In genomic region chr19:45048644-45049365, GRCm38 (mm10) we compare ENCODE assay signal across 7 mouse cellular contexts. TPM values are rescaled to one million over a fixed set of nuclear protein-coding genes. Genes with fewer than 3 reads are reported as not detected.
DNase-seq lines count a peak whose midpoint lies in the region; ATAC-seq and TF ChIP-seq lines count a peak whose summit lies in the region.

No protein-coding gene starts in this region.

- no peak for DNase-seq in liver, embryonic 11.5 days (ENCODE audit: low spot score)
- DNase-seq in liver, result no peak
- DNase-seq in embryonic facial prominence, embryonic 14.5 days (ENCODE audit: low spot score), result no peak
- no peak for DNase-seq in hindbrain, postnatal 0 days (ENCODE audit: low spot score)
- DNase-seq in thymus, postnatal 10 days (ENCODE audit: low spot score in 2 of 2), result no peak
- DNase-seq in thymus, postnatal 0 days (ENCODE audit: low spot score), result no peak

- H3K9ac ChIP-seq in liver, embryonic 11.5 days (ENCODE audit: low read depth, low read length), result no peak overlapping the region
- H3K9ac ChIP-seq in embryonic facial prominence, embryonic 14.5 days (ENCODE audit: low read depth, low read length), result peak overlapping the region; percentile 70
- peak overlapping the region; percentile 66 for H3K9ac ChIP-seq in hindbrain, postnatal 0 days (replicated peaks; ENCODE audit: low read length)
- peak overlapping the region; percentile 82 for H3K9ac ChIP-seq in neural tube, embryonic 13.5 days

- ATAC-seq in liver, embryonic 11.5 days (replicated peaks; ENCODE audit: low FRiP score), result no peak
- ATAC-seq in embryonic facial prominence, embryonic 14.5 days (ENCODE audit: low read depth), result no peak
- no peak for ATAC-seq in hindbrain, postnatal 0 days
- no peak for ATAC-seq in neural tube, embryonic 13.5 days (ENCODE audit: low read depth)

- H3K27me3 ChIP-seq in liver, embryonic 11.5 days (replicated peaks; ENCODE audit: control insufficient read depth, insufficient read depth, low read length), result peaks cover 40% of the 10 kb centered on the region
- peaks cover 7% of the 10 kb centered on the region; the same call in 1 of the 2 replicates for H3K27me3 ChIP-seq in embryonic facial prominence, embryonic 14.5 days (replicated peaks; ENCODE audit: control insufficient read depth, insufficient read depth, low read length)
- H3K27me3 ChIP-seq in hindbrain, postnatal 0 days (ENCODE audit: insufficient read depth, low read length), result no peaks in the 10 kb centered on the region
- H3K27me3 ChIP-seq in neural tube, embryonic 13.5 days, result peaks cover 22% of the 10 kb centered on the region

- peaks cover 20% of the 10 kb centered on the region for H3K4me1 ChIP-seq in liver, embryonic 11.5 days (replicated peaks; ENCODE audit: control insufficient read depth, insufficient read depth, low read length)
- H3K4me1 ChIP-seq in embryonic facial prominence, embryonic 14.5 days (ENCODE audit: control insufficient read depth, insufficient read depth, low read length), result peaks cover 20% of the 10 kb centered on the region
- H3K4me1 ChIP-seq in hindbrain, postnatal 0 days (ENCODE audit: insufficient read depth, low read length), result peaks cover 8% of the 10 kb centered on the region; the same call in 1 of the 2 replicates
- H3K4me1 ChIP-seq in neural tube, embryonic 13.5 days (replicated peaks), result peaks cover 44% of the 10 kb centered on the region

- no peaks in the 10 kb centered on the region for H3K36me3 ChIP-seq in liver, embryonic 11.5 days (ENCODE audit: control insufficient read depth, insufficient read depth, low read length)
- peaks cover 40% of the 10 kb centered on the region for H3K36me3 ChIP-seq in embryonic facial prominence, embryonic 14.5 days (ENCODE audit: control insufficient read depth, insufficient read depth, low read length)
- peaks cover 32% of the 10 kb centered on the region for H3K36me3 ChIP-seq in hindbrain, postnatal 0 days (ENCODE audit: insufficient read depth, low read length)
- H3K36me3 ChIP-seq in neural tube, embryonic 13.5 days, result peaks cover 44% of the 10 kb centered on the region

- H3K9me3 ChIP-seq in liver, embryonic 11.5 days (ENCODE audit: control insufficient read depth, low read length), result no peaks in the 10 kb centered on the region
- no peaks in the 10 kb centered on the region for H3K9me3 ChIP-seq in embryonic facial prominence, embryonic 14.5 days (ENCODE audit: control insufficient read depth, low read length)
- H3K9me3 ChIP-seq in hindbrain, postnatal 0 days (ENCODE audit: low read length), result no peaks in the 10 kb centered on the region
- no peaks in the 10 kb centered on the region for H3K9me3 ChIP-seq in neural tube, embryonic 13.5 days

- TF ChIP-seq CTCF in hindbrain, postnatal 0 days (IDR thresholded peaks at IDR 0.05; ENCODE audit: low read depth), result no peak

- 79% methylated on average over 12 of the region's 12 CpGs for WGBS in liver, embryonic 11.5 days
- WGBS in embryonic facial prominence, embryonic 14.5 days, result 80% methylated on average over 12 of the region's 12 CpGs
- WGBS in hindbrain, postnatal 0 days, result 69% methylated on average over 12 of the region's 12 CpGs
- WGBS in neural tube, embryonic 13.5 days, result 85% methylated on average over 12 of the region's 12 CpGs

- H3K4me2 ChIP-seq in liver, embryonic 11.5 days, result peak overlapping the region; percentile 93
- H3K4me2 ChIP-seq in embryonic facial prominence, embryonic 14.5 days (ENCODE audit: low read depth, low read length), result peak overlapping the region; percentile 79
- H3K4me2 ChIP-seq in hindbrain, postnatal 0 days (ENCODE audit: low read depth, low read length), result peak overlapping the region; percentile 87
- peak overlapping the region; percentile 81 for H3K4me2 ChIP-seq in neural tube, embryonic 13.5 days

- no peak overlapping the region; the same call in 1 of the 2 replicates for H3K27ac ChIP-seq in liver, embryonic 11.5 days (ENCODE audit: low read depth, low read length)
- H3K27ac ChIP-seq in embryonic facial prominence, embryonic 14.5 days (replicated peaks; ENCODE audit: low read depth, low read length), result peak overlapping the region; percentile 94
- H3K27ac ChIP-seq in hindbrain, postnatal 0 days, result peak overlapping the region; percentile 91
- H3K27ac ChIP-seq in neural tube, embryonic 13.5 days (replicated peaks), result peak overlapping the region; percentile 93

- H3K4me3 ChIP-seq in liver, embryonic 11.5 days (ENCODE audit: low read depth, low read length), result no peak overlapping the region; the same call in 1 of the 2 replicates
- H3K4me3 ChIP-seq in embryonic facial prominence, embryonic 14.5 days (ENCODE audit: low read depth, low read length), result peak overlapping the region; percentile 51
- H3K4me3 ChIP-seq in hindbrain, postnatal 0 days (ENCODE audit: low read length), result peak overlapping the region; percentile 51
- H3K4me3 ChIP-seq in neural tube, embryonic 13.5 days, result peak overlapping the region; percentile 59

RNA-seq across cellular contexts. Expression of gene Sfxn3, which starts 1.5 kb away (rescaled TPM):
- polyA plus RNA-seq in liver, embryonic 11.5 days (2014; fragmentation: Nextera tagmentation; extraction: Ambion mirVana), result 6.3 and 6.8 TPM in 2 replicates
- 28.1 and 31.1 TPM in 2 replicates for polyA plus RNA-seq in embryonic facial prominence, embryonic 14.5 days (2014; fragmentation: Nextera tagmentation; extraction: Ambion mirVana)
- total RNA-seq in hindbrain, postnatal 0 days (2014; rRNA removed), result 63.9 and 76.9 TPM in 2 replicates
- polyA plus RNA-seq in hindbrain, postnatal 0 days (2015; fragmentation: Nextera tagmentation; extraction: Ambion mirVana), result 64.4 and 77.3 TPM in 2 replicates
- polyA plus RNA-seq in neural tube, embryonic 13.5 days (2015; fragmentation: Nextera tagmentation; extraction: Ambion mirVana), result 61.0 and 65.3 TPM in 2 replicates
- 17.4 and 17.9 TPM in 2 replicates for polyA plus RNA-seq in thymus, postnatal 0 days (2015; fragmentation: Nextera tagmentation; extraction: Ambion mirVana)

RNA-seq across cellular contexts. Expression of gene Pdzd7, which starts 3.3 kb away (rescaled TPM):
- 0.09 TPM in 1 of 2 replicates, not detected in the other for polyA plus RNA-seq in liver, embryonic 11.5 days (2014; fragmentation: Nextera tagmentation; extraction: Ambion mirVana)
- polyA plus RNA-seq in embryonic facial prominence, embryonic 14.5 days (2014; fragmentation: Nextera tagmentation; extraction: Ambion mirVana), result 0.32 and 0.67 TPM in 2 replicates
- 4.8 and 7.7 TPM in 2 replicates for total RNA-seq in hindbrain, postnatal 0 days (2014; rRNA removed)
- 1.9 and 2.5 TPM in 2 replicates for polyA plus RNA-seq in hindbrain, postnatal 0 days (2015; fragmentation: Nextera tagmentation; extraction: Ambion mirVana)
- 1.0 and 1.4 TPM in 2 replicates for polyA plus RNA-seq in neural tube, embryonic 13.5 days (2015; fragmentation: Nextera tagmentation; extraction: Ambion mirVana)
- polyA plus RNA-seq in thymus, postnatal 0 days (2015; fragmentation: Nextera tagmentation; extraction: Ambion mirVana), result 0.05 and 0.08 TPM in 2 replicates

RNA-seq across cellular contexts. Expression of gene Kazald1, which starts 26.2 kb away (rescaled TPM):
- polyA plus RNA-seq in liver, embryonic 11.5 days (2014; fragmentation: Nextera tagmentation; extraction: Ambion mirVana), result 0.91 and 1.6 TPM in 2 replicates
- polyA plus RNA-seq in embryonic facial prominence, embryonic 14.5 days (2014; fragmentation: Nextera tagmentation; extraction: Ambion mirVana), result 51.5 and 64.9 TPM in 2 replicates
- total RNA-seq in hindbrain, postnatal 0 days (2014; rRNA removed), result 1.7 and 2.8 TPM in 2 replicates
- polyA plus RNA-seq in hindbrain, postnatal 0 days (2015; fragmentation: Nextera tagmentation; extraction: Ambion mirVana), result 2.6 and 3.2 TPM in 2 replicates
- polyA plus RNA-seq in neural tube, embryonic 13.5 days (2015; fragmentation: Nextera tagmentation; extraction: Ambion mirVana), result 1.9 and 2.5 TPM in 2 replicates
- 9.0 and 10.8 TPM in 2 replicates for polyA plus RNA-seq in thymus, postnatal 0 days (2015; fragmentation: Nextera tagmentation; extraction: Ambion mirVana)

RNA-seq across cellular contexts. Expression of gene Lzts2, which starts 34.6 kb away (rescaled TPM):
- 28.6 and 31.4 TPM in 2 replicates for polyA plus RNA-seq in liver, embryonic 11.5 days (2014; fragmentation: Nextera tagmentation; extraction: Ambion mirVana)
- 51.2 and 56.1 TPM in 2 replicates for polyA plus RNA-seq in embryonic facial prominence, embryonic 14.5 days (2014; fragmentation: Nextera tagmentation; extraction: Ambion mirVana)
- total RNA-seq in hindbrain, postnatal 0 days (2014; rRNA removed), result 44.1 and 44.7 TPM in 2 replicates
- polyA plus RNA-seq in hindbrain, postnatal 0 days (2015; fragmentation: Nextera tagmentation; extraction: Ambion mirVana), result 16.4 and 17.0 TPM in 2 replicates
- 29.1 and 30.8 TPM in 2 replicates for polyA plus RNA-seq in neural tube, embryonic 13.5 days (2015; fragmentation: Nextera tagmentation; extraction: Ambion mirVana)
- 12.5 and 13.2 TPM in 2 replicates for polyA plus RNA-seq in thymus, postnatal 0 days (2015; fragmentation: Nextera tagmentation; extraction: Ambion mirVana)

RNA-seq across cellular contexts. Expression of gene Mrpl43, which starts 42.6 kb away (rescaled TPM):
- 62.2 and 65.3 TPM in 2 replicates for polyA plus RNA-seq in liver, embryonic 11.5 days (2014; fragmentation: Nextera tagmentation; extraction: Ambion mirVana)
- 47.4 and 49.2 TPM in 2 replicates for polyA plus RNA-seq in embryonic facial prominence, embryonic 14.5 days (2014; fragmentation: Nextera tagmentation; extraction: Ambion mirVana)
- total RNA-seq in hindbrain, postnatal 0 days (2014; rRNA removed), result 97.1 and 98.4 TPM in 2 replicates
- 109 and 115 TPM in 2 replicates for polyA plus RNA-seq in hindbrain, postnatal 0 days (2015; fragmentation: Nextera tagmentation; extraction: Ambion mirVana)
- polyA plus RNA-seq in neural tube, embryonic 13.5 days (2015; fragmentation: Nextera tagmentation; extraction: Ambion mirVana), result 84.9 and 94.8 TPM in 2 replicates
- 89.1 and 102 TPM in 2 replicates for polyA plus RNA-seq in thymus, postnatal 0 days (2015; fragmentation: Nextera tagmentation; extraction: Ambion mirVana)
